Mouse (Mus musculus) embryonic facial prominence, embryonic 14.5 days (tissue): ENCODE measurements at regions not wholly inside any gene's neighbourhood (a gene's known extent, or its start where the extent isn't known, plus 50 kb on each side); places are given as distances from the start of the nearest gene placed in this dataset.

Source experiments
- ATAC-seq: fragments of 200-750 bp; cut with Nextera tagmentation; 2 replicates; pipeline ENCODE4 v1.8.0; 2017; ENCODE audit warnings: low read depth, moderate number of reproducible peaks, moderate TSS enrichment
- DNase-seq: peaks from one replicate; pipeline ENCODE4 v3.0.0-alpha.2; 2015; ENCODE audit warnings: low spot score
- H3K27ac ChIP-seq: fragments of 300-500 bp; sonication (generic); replicated peaks from 2 replicates; pipeline ENCODE4 v1.5.1; 2014; ENCODE audit warnings: low read depth, mild to moderate bottlenecking, low read length, moderate library complexity
- H3K27me3 ChIP-seq: fragments of 300-500 bp; sonication (generic); replicated peaks from 2 replicates; pipeline ENCODE4 v1.6.1; 2014; ENCODE audit warnings: low read length; ENCODE audit not compliant: control insufficient read depth, insufficient read depth
- H3K36me3 ChIP-seq: fragments of 300-500 bp; sonication (generic); 2 replicates; pipeline ENCODE4 v1.6.1; 2014; ENCODE audit warnings: low read length, mixed read lengths; ENCODE audit not compliant: control insufficient read depth, insufficient read depth
- H3K4me1 ChIP-seq: fragments of 300-500 bp; sonication (generic); 2 replicates; pipeline ENCODE4 v1.6.1; 2014; ENCODE audit warnings: antibody characterized with exemption, low read length; ENCODE audit not compliant: control insufficient read depth, insufficient read depth
- H3K4me2 ChIP-seq: fragments of 300-500 bp; sonication (generic); 2 replicates; pipeline ENCODE4 v1.6.1; 2014; ENCODE audit warnings: low read depth, mild to moderate bottlenecking, low read length, moderate library complexity, mixed read lengths
- H3K4me3 ChIP-seq: fragments of 300-500 bp; sonication (generic); 2 replicates; pipeline ENCODE4 v1.5.1; 2014; ENCODE audit warnings: low read depth, mild to moderate bottlenecking, low read length
- H3K9ac ChIP-seq: fragments of 300-500 bp; sonication (generic); 2 replicates; pipeline ENCODE4 v1.6.1; 2014; ENCODE audit warnings: low read depth, mild to moderate bottlenecking, low read length, moderate library complexity, mixed read lengths
- H3K9me3 ChIP-seq: fragments of 300-500 bp; sonication (generic); 2 replicates; pipeline ENCODE4 v1.6.1; 2016; ENCODE audit warnings: low read length; ENCODE audit not compliant: control insufficient read depth
- WGBS: fragments of 180-500 bp; shearing (Covaris S2); extraction: QIAGEN DNeasy Blood & Tissue Kit; methylation state at CpG from one replicate; pipeline ENCODE4 v1.1.7; 2014; 5-methylcytosine and 5-hydroxymethylcytosine counted together

DNA sequence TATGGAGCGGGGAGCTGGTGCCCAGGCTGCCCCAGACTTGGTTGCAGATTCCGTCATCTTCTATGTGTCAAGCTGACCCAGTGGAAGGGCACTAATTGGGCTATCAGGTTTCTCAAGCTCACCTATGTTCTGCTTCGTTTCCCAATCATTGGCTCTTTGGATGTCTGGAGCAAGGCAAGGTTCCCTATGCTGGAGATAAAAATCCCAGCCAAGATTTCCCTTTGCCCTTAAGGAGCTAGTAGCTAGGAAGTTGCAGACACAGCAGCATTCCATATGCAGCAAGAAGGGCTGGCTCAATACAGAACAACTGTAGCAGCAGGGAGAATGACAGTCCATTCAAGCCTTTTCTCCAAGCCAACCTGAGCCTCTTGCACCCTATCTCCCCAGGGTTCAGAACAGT, 159.2 kb upstream of the Zfp706 start:
- no peak for ATAC-seq
- Histone ChIP-seq H3K9ac (no peak overlapping the region), H3K4me3 (no peak overlapping the region), H3K36me3 (no peaks in the 10 kb centered on the region), H3K9me3 (no peaks in the 10 kb centered on the region), H3K4me2 (no peak overlapping the region), H3K27ac (no peak overlapping the region), H3K4me1 (no peaks in the 10 kb centered on the region; the same call in 1 of the 2 replicates), H3K27me3 (no peaks in the 10 kb centered on the region)
- WGBS: 75% methylated on average over 3 of the region's 3 CpGs
- no peak for DNase-seq

DNA sequence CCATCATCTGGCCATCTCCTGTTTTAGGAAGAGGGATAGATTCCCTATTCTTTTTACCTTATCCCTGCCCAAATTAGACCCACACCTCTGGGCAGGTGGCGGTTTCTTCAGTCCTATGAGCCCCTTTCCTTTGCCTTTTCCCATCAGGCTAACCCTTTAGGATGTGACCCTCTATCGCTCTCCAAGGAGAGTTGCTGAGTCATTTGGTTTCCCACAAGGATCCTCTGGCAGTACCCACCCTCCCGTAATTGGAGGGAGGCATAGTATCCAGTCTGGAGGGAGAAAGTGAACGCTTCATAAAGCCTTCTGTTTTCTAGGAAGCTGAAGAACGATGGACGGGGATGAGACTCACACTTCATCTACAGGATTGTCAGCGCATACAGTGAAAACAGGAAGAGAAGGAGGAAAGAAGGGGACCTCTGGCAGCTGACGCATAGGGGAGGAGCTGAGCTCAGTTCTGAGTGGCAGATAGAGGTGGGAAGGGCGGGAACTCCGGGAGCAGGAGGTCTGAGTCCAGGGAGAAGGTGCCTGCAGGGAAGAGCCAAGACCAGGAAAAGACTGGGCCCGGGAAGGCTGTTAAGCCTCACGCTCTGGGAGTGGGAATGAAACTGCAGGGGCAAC, 158.4 kb upstream of the Zfp706 start:
- no peak overlapping the region for H3K4me3 ChIP-seq
- DNase-seq (peak; percentile 29), ATAC-seq (0 out of 2 replicates have a peak, but pooled peaks have one; percentile 41)
- H3K27me3 ChIP-seq: no peaks in the 10 kb centered on the region
- no peaks in the 10 kb centered on the region for H3K36me3 ChIP-seq
- 22% methylated on average over 12 of the region's 12 CpGs for WGBS
- H3K4me2 ChIP-seq: no peak overlapping the region
- H3K9ac ChIP-seq: no peak overlapping the region
- H3K4me1 ChIP-seq: no peaks in the 10 kb centered on the region; the same call in 1 of the 2 replicates
- H3K27ac ChIP-seq: no peak overlapping the region
- H3K9me3 ChIP-seq: no peaks in the 10 kb centered on the region

DNA sequence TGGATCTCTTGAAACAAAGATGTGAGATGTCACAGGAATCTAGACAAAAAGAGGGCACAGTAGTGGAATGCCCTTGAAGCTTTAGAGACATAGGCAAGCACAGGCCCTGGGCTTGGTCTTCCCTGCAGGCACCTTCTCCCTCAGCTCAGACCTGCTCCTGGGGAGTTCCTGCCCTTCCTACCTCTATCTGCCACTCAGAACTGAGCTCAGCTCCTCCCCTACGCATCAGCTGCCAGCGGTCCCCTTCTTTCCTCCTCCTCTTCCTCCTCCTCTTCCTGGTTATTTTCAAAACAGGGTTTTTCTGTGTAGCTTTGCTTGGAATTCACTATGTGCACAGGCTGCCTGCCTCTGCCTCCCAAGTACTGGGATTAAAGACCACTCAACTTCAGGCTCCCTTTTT, 157.6 kb upstream of the Zfp706 start:
- Histone ChIP-seq H3K9ac (no peak overlapping the region), H3K27ac (no peak overlapping the region), H3K4me1 (no peaks in the 10 kb centered on the region; the same call in 1 of the 2 replicates), H3K27me3 (no peaks in the 10 kb centered on the region), H3K36me3 (no peaks in the 10 kb centered on the region), H3K4me3 (no peak overlapping the region), H3K9me3 (no peaks in the 10 kb centered on the region), H3K4me2 (no peak overlapping the region)
- ATAC-seq: no peak
- no peak for DNase-seq
- WGBS: 45% methylated on average over 2 of the region's 2 CpGs

DNA sequence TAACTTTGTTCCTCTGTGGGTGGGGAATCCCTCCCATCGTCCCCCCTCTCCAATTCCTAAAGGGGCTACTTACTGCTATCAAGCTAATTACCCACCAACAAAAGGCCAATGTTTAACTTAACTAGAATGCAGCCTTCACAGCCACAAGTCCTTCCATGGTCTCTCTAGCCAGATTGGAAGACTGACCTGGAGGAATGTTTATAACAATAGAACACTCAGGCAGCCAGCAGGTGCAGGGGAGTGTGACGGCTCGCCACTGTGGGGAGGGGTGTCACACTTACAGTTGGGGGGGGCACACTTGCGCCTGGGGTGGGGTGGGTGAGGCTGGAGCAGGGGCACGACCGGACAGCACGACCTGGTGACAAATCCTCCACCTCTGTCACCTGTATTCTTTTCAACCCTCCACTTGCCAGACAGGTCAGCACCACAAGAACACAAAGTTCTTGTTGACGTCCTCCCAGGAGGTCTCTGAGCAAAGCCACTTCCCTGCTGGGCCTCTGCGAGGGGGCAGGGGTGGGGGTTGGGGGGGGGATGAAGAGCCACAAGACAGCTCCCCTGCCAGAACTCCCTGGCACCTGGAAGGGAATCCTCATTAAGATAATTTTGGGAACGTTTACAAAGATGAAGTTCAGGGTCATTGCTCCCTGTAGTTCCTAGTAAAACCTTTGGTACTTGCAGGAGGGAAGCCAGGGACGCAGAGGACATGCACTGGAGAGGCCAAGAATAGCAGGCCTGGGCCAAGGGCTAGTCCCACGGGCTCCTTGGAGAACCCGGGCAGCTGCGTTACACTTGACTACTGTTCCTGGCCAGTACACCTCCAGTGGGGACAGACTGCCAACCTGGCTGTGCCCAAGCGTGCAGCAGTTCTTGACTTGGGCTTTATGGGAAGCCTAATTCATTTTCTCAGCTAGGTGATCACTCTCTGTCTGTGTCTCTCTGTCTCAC, 156.9 kb upstream of the Zfp706 start:
- H3K27ac ChIP-seq: no peak overlapping the region
- H3K4me1 ChIP-seq: no peaks in the 10 kb centered on the region; the same call in 1 of the 2 replicates
- WGBS: 37% methylated on average over 15 of the region's 15 CpGs
- no peak overlapping the region for H3K9ac ChIP-seq
- no peaks in the 10 kb centered on the region for H3K9me3 ChIP-seq
- H3K27me3 ChIP-seq: no peaks in the 10 kb centered on the region
- no peak overlapping the region for H3K4me3 ChIP-seq
- no peak overlapping the region for H3K4me2 ChIP-seq
- ATAC-seq (no peak), DNase-seq (no peak)
- H3K36me3 ChIP-seq: no peaks in the 10 kb centered on the region

GRCm38 (mm10) chr15:37159956-37160355, 152.4 kb upstream of the Zfp706 start:
- H3K9ac ChIP-seq: no peak overlapping the region
- peak; percentile 54 for DNase-seq
- H3K4me1 ChIP-seq: no peaks in the 10 kb centered on the region
- 70% methylated on average over 4 of the region's 4 CpGs for WGBS
- H3K9me3 ChIP-seq: no peaks in the 10 kb centered on the region
- no peak overlapping the region for H3K4me3 ChIP-seq
- no peak for ATAC-seq
- H3K36me3 ChIP-seq: no peaks in the 10 kb centered on the region
- no peak overlapping the region for H3K4me2 ChIP-seq
- H3K27me3 ChIP-seq: no peaks in the 10 kb centered on the region
- no peak overlapping the region for H3K27ac ChIP-seq

DNA sequence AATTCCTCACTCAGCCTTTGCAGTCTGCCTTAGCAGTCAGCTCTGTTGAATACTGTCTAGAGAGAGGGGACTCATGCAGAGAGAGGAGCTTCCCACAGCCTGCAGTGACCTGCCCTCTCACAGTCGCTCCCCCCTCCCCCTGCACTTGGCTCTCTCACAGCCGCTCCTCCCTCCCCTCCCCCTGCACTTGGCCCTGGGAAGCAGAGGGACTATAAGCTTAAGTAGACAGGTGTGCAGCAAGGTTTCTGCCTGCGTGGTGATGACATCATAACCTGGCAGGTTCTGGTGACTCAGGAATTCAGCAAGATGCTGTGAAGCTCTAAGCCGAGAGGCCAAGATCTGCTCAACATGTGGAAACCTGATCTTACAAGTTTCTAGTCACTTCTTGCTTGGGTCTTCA, 151.8 kb upstream of the Zfp706 start:
- ATAC-seq (peak; percentile 92), DNase-seq (peak; percentile 89)
- H3K9me3 ChIP-seq: no peaks in the 10 kb centered on the region
- no peaks in the 10 kb centered on the region for H3K27me3 ChIP-seq
- no peak overlapping the region for H3K4me2 ChIP-seq
- no peak overlapping the region for H3K9ac ChIP-seq
- WGBS: 5% methylated on average over 3 of the region's 4 CpGs
- H3K27ac ChIP-seq: no peak overlapping the region
- H3K4me1 ChIP-seq: no peaks in the 10 kb centered on the region
- no peak overlapping the region for H3K4me3 ChIP-seq
- no peaks in the 10 kb centered on the region for H3K36me3 ChIP-seq

GRCm38 (mm10) chr15:37157386-37157785, 149.8 kb upstream of the Zfp706 start:
- H3K27ac ChIP-seq: no peak overlapping the region
- no peak overlapping the region for H3K4me3 ChIP-seq
- WGBS: 59% methylated on average over 4 of the region's 4 CpGs
- no peak overlapping the region for H3K9ac ChIP-seq
- H3K27me3 ChIP-seq: no peaks in the 10 kb centered on the region
- H3K9me3 ChIP-seq: no peaks in the 10 kb centered on the region
- ATAC-seq (no peak), DNase-seq (no peak)
- no peaks in the 10 kb centered on the region for H3K4me1 ChIP-seq
- no peaks in the 10 kb centered on the region for H3K36me3 ChIP-seq
- H3K4me2 ChIP-seq: no peak overlapping the region

DNA sequence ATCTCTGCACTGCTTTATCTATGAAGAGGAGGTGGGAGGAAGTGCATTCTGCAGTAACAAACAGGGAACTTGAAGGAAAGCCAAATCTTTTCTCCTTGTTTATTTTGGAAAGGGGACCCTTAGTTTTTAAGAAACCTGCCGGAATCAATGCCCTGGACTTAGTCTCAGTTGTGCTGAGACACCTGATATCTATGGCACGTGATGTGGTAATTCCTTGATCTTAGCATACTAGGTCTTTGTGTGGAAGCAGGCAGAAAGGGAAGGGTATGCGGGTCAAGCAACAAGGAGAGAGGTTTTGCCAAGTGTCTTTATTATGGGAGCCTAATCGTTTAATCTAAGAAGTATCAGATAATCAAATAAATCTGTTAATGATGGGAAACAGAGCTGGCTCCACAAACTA, 147.4 kb upstream of the Zfp706 start:
- Histone ChIP-seq H3K4me1 (no peaks in the 10 kb centered on the region), H3K4me2 (no peak overlapping the region), H3K36me3 (no peaks in the 10 kb centered on the region), H3K4me3 (no peak overlapping the region), H3K27me3 (no peaks in the 10 kb centered on the region), H3K27ac (no peak overlapping the region), H3K9ac (no peak overlapping the region), H3K9me3 (no peaks in the 10 kb centered on the region)
- 71% methylated on average over 4 of the region's 4 CpGs for WGBS
- DNase-seq: peak; percentile 59
- ATAC-seq: peak; percentile 66; the same call in 1 of the 2 replicates
